Mouse (Mus musculus) liver, embryonic 16.5 days (tissue): ENCODE results near the gene Phlda2. TPM values are rescaled to one million over a fixed set of nuclear protein-coding genes. Genes with fewer than 3 reads are reported as not detected.
"Not testable (repeated sequence)": the region's sequence is repeated elsewhere in the genome, so short reads cannot be mapped to it uniquely, and the experiment has no call there.

ENCODE experiments used
- ATAC-seq: fragments of 200-750 bp; cut with Nextera tagmentation; 2 replicates; pipeline ENCODE4 v1.8.0; 2017; ENCODE audit warnings: low read depth, mild to moderate bottlenecking, moderate number of reproducible peaks, moderate library complexity
- H3K27ac ChIP-seq: fragments of 300-500 bp; sonication (generic); 2 replicates; pipeline ENCODE4 v1.5.1; 2014; ENCODE audit warnings: mild to moderate bottlenecking, low read length
- H3K27me3 ChIP-seq: fragments of 300-500 bp; sonication (generic); 2 replicates; pipeline ENCODE4 v1.6.1; 2014; ENCODE audit warnings: low read depth, low read length, mixed read lengths; ENCODE audit not compliant: control insufficient read depth, insufficient read depth
- H3K36me3 ChIP-seq: fragments of 300-500 bp; sonication (generic); 2 replicates; pipeline ENCODE4 v1.6.1; 2014; ENCODE audit warnings: mild to moderate bottlenecking; ENCODE audit not compliant: control insufficient read depth, insufficient read depth
- H3K4me1 ChIP-seq: fragments of 300-500 bp; sonication (generic); 2 replicates; pipeline ENCODE4 v1.6.1; 2014; ENCODE audit warnings: low read depth, low read length, mixed read lengths; ENCODE audit not compliant: control insufficient read depth
- H3K4me2 ChIP-seq: fragments of 300-500 bp; sonication (generic); 2 replicates; pipeline ENCODE4 v1.6.1; 2014; ENCODE audit warnings: low read depth, low read length, mixed read lengths
- H3K4me3 ChIP-seq: fragments of 300-500 bp; sonication (generic); 2 replicates; pipeline ENCODE4 v1.5.1; 2014; ENCODE audit warnings: low read depth, mild to moderate bottlenecking, low read length
- H3K9ac ChIP-seq: fragments of 300-500 bp; sonication (generic); 2 replicates; pipeline ENCODE4 v1.6.1; 2014; ENCODE audit warnings: low read depth, low read length
- H3K9me3 ChIP-seq: fragments of 300-500 bp; sonication (generic); replicated peaks from 2 replicates; pipeline ENCODE4 v1.6.1; 2016; ENCODE audit warnings: low read length; ENCODE audit not compliant: control insufficient read depth
- WGBS: fragments of 180-500 bp; shearing (Covaris S2); extraction: QIAGEN DNeasy Blood & Tissue Kit; methylation state at CpG from one replicate; pipeline ENCODE4 v1.1.7; 2014; ENCODE audit not compliant: insufficient replicate concordance; 5-methylcytosine and 5-hydroxymethylcytosine counted together
- polyA plus RNA-seq: library from polyadenylated mRNA; unstranded; fragments of >200 nt; fragmentation: Nextera tagmentation; extraction: Ambion mirVana; gene quantifications from 2 replicates; pipeline ENCODE4 v1.2.1, GENCODE M21; 2015

The Phlda2 gene
- 25.8 and 25.9 TPM in 2 replicates for polyA plus RNA-seq

DNA sequence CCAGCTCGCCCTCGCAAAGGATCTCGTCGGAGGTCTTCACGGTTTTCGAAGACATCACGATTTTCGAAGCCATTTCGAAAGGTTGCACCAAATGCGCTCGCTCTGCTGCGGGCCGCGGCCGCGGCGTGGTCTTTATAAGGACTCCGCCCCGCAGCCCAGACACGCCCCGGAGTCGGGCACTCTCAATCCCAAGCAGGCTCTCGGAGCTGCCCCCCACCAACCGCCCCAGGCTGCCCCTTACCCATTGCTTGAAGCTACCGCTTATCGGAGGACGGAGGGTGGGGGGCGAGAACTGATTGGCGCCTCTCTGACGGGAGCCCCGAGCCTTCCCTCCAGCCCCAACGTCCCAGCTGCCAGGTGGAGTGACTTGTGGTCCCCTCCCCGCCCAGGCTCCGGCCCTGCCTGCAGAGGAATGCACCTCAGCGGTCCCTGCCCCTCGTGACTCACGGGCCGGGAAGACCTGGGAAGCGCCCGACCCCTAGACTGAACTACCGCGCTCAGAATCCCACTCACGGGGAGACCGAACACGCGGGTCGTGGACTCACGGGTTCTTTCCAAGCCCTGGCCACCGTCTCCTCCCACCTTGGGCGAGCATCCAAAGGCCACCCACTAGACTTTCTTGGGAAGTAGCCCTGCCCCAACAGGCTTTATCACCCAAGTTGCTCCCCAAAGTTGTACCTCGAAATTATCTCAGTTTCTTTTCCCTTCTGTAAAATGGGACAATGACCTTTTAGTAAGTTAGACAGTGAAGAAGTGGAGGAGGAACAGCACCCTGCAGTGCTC lies at the start of gene Phlda2:
Gene Phlda2, minus strand, starts transcription at position 733 of the 783 bp plus-strand sequence.
- Histone ChIP-seq H3K27me3 (peaks cover 48% of the 10 kb centered on the region), H3K27ac (no peak within 1 kb of the TSS), H3K9me3 (no peaks in the 10 kb centered on the region), H3K4me2 (peak within 1 kb of the TSS; percentile 62), H3K36me3 (no peaks in the 10 kb centered on the region), H3K4me3 (peak within 1 kb of the TSS; percentile 55), H3K9ac (peak within 1 kb of the TSS; percentile 4; the same call in 1 of the 2 replicates), H3K4me1 (no peaks in the 10 kb centered on the region; the same call in none of the 2 replicates)
- 3% methylated on average over 51 of the region's 51 CpGs for WGBS
- peak; percentile 36 for ATAC-seq

DNA sequence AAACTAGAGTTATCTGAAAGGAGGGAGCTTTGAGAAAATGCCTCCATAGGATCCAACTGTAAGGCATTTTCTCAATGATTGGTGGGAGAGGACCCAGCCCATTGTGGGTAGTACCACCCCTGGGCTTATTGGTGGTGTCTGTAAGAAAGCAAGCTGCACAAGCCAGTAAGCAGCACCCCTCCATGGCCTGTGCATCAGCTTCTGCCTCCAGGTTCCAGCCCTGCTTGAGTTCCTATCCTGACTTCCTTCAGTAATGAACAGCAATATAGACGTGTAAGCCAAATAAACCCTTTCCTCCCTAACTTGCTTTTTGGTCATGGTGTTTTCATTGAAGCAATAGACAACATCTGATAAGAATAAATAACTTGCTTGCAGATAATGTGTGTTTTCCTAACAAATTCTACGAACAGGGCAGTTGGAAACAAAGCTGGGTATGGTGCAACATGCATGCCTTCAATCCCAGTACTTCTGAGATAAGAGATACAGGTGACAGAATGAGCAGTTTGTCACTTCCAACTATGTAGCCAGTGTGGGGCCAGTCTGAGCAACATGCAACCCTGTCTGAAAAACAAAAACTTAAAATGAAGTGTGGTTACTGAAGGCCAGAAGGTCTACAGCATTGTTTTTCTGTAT lies 46.8 kb upstream of the Phlda2 start:
- Histone ChIP-seq H3K4me1 (peaks cover 28% of the 10 kb centered on the region), H3K4me2 (peak overlapping the region; percentile 96), H3K36me3 (peaks cover 9% of the 10 kb centered on the region), H3K9ac (peak overlapping the region; percentile 72), H3K4me3 (peak overlapping the region; percentile 77), H3K27ac (peak overlapping the region; percentile 87), H3K9me3 (no peaks in the 10 kb centered on the region), H3K27me3 (no peaks in the 10 kb centered on the region)
- ATAC-seq: no peak
- 8% methylated on average over 2 of the region's 2 CpGs for WGBS

DNA sequence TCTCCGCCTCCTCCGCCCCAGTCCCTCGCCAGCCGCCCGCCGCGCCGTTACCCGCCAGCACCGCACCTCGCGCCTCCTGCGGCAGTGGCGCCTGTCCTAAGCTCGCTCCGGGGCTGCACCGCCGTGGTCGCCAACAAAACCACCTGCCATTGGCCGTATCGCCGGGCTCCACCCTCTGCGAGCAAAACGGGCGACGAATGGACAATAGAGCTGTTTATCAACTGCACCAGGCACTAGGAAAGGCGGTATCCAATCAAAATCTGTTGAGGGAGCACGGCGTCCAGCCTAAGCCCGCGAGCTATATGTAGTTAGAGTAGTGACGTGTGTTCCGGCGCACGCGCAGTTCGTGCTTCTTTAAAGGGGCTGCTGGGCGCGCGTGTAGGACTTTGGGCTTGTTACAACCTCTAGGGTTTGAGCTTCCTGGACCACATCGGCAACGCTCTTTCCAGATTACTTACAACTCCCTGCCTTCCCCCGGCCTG lies 46.1 kb upstream of the Phlda2 start, which contains the start of gene Nap1l4:
Gene Nap1l4, minus strand, starts transcription at position 131 of the 482 bp plus-strand sequence.
- peaks cover 3% of the 10 kb centered on the region for H3K36me3 ChIP-seq
- H3K4me1 ChIP-seq: peaks cover 28% of the 10 kb centered on the region
- ATAC-seq: peak; percentile 96
- no peaks in the 10 kb centered on the region for H3K9me3 ChIP-seq
- under 1% methylated on average over 40 of the region's 43 CpGs for WGBS
- no peaks in the 10 kb centered on the region for H3K27me3 ChIP-seq
- peak within 1 kb of the TSS; percentile 91 for H3K27ac ChIP-seq
- peak within 1 kb of the TSS; percentile 96 for H3K4me2 ChIP-seq
- H3K4me3 ChIP-seq: peak within 1 kb of the TSS; percentile 77
- H3K9ac ChIP-seq: peak within 1 kb of the TSS; percentile 76

DNA sequence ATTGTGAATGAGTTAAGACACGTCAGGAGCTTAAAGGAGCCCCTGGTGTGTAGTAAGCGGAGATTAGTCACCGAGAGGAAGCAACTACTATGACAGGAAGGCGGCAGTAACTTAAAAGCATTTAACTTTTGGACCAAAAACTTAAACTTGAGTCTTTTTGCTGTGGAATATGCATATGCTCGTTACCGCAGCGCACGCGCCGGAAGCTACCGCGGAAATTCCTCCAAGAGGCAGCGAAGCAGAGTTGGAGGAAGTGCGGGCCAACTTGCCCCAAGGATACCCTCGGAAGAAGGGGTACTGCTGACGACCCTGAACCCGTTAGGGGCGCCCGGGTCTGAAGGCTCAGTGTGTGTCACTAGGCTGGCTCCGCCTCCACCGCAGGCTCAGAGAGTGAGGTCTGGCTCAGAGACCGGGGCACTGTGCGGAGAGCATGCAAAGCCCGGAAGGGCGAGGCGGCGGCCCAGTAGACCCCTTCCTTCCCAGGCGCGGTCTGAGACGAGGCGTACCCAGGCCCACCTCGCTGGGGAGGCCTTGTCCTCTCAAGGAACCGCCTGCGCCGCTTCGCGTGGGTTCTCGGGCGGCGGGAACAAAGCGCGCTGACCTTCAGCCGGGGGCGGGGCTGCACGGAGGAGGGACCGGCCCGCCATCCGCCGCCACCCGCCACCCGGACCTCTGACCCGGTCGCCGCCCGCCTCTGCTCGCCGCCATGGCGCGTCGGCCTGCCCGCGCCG lies 45.4 kb upstream of the Phlda2 start:
- peak; percentile 77 for ATAC-seq
- peaks cover 33% of the 10 kb centered on the region for H3K4me1 ChIP-seq
- peak overlapping the region; percentile 96 for H3K4me2 ChIP-seq
- no peaks in the 10 kb centered on the region for H3K9me3 ChIP-seq
- peak overlapping the region; percentile 77 for H3K4me3 ChIP-seq
- H3K9ac ChIP-seq: peak overlapping the region; percentile 76
- under 1% methylated on average over 36 of the region's 63 CpGs for WGBS
- no peaks in the 10 kb centered on the region for H3K27me3 ChIP-seq
- H3K27ac ChIP-seq: peak overlapping the region; percentile 91
- H3K36me3 ChIP-seq: peaks cover 2% of the 10 kb centered on the region; the same call in 1 of the 2 replicates

- no peaks in the 10 kb centered on the region for H3K9me3 ChIP-seq
- ATAC-seq: no peak
- H3K27ac ChIP-seq: peak overlapping the region; percentile 45
- no peak overlapping the region for H3K9ac ChIP-seq
- peaks cover 2% of the 10 kb centered on the region; the same call in 1 of the 2 replicates for H3K36me3 ChIP-seq
- H3K27me3 ChIP-seq: no peaks in the 10 kb centered on the region
- no peak overlapping the region; the same call in 1 of the 2 replicates for H3K4me2 ChIP-seq
- WGBS: 46% methylated on average over 2 of the region's 2 CpGs
- peaks cover 44% of the 10 kb centered on the region for H3K4me1 ChIP-seq
- H3K4me3 ChIP-seq: no peak overlapping the region
Observed at GRCm38 (mm10) chr7:143546554-143546953, 43.6 kb upstream of the Phlda2 start.

GRCm38 (mm10) chr7:143544368-143544767 lies 41.4 kb upstream of the Phlda2 start:
- Histone ChIP-seq H3K27ac (no peak overlapping the region), H3K36me3 (peaks cover 9% of the 10 kb centered on the region), H3K4me1 (peaks cover 38% of the 10 kb centered on the region), H3K9ac (no peak overlapping the region), H3K27me3 (no peaks in the 10 kb centered on the region), H3K4me2 (no peak overlapping the region), H3K4me3 (no peak overlapping the region), H3K9me3 (no peaks in the 10 kb centered on the region)
- ATAC-seq: no peak
- 81% methylated on average over 2 of the region's 2 CpGs for WGBS

DNA sequence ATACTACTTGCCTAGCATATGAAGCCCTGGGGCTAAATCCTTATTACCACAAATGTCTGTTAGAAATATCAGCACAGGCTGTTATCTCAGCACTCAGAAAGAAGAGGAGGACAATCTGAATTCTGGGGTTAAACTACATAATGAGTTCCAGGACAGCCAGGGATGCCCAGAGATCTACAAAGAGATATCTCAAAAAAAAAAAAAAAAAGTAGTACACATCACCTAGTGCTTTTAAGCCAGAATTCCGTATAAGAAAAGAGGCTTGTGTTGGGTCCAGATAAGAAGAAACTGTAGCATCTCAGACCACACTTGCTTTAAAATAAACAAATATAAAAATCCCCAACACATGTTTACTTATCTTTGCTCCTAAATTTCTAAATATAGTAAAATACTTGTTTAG lies 35.7 kb upstream of the Phlda2 start:
- H3K4me3 ChIP-seq: no peak overlapping the region
- H3K4me1 ChIP-seq: peaks cover 32% of the 10 kb centered on the region
- no peaks in the 10 kb centered on the region for H3K9me3 ChIP-seq
- H3K4me2 ChIP-seq: no peak overlapping the region
- H3K36me3 ChIP-seq: peaks cover 34% of the 10 kb centered on the region
- 19% methylated on average over 1 of the region's 1 CpGs for WGBS
- H3K27me3 ChIP-seq: no peaks in the 10 kb centered on the region
- no peak for ATAC-seq
- H3K27ac ChIP-seq: no peak overlapping the region
- H3K9ac ChIP-seq: no peak overlapping the region

- Histone ChIP-seq H3K4me1 (peaks cover 32% of the 10 kb centered on the region), H3K36me3 (peaks cover 34% of the 10 kb centered on the region)
- not testable (repeated sequence) for H3K27ac ChIP-seq, H3K4me3 ChIP-seq, H3K9me3 ChIP-seq, H3K4me2 ChIP-seq, H3K9ac ChIP-seq, H3K27me3 ChIP-seq
- WGBS: 49% methylated on average over 6 of the region's 6 CpGs
- ATAC-seq: peak; percentile 47; the same call in 1 of the 2 replicates
Observed at GRCm38 (mm10) chr7:143538229-143538628, 35.3 kb upstream of the Phlda2 start.
